Mouse (Mus musculus) embryonic stem cell, embryonic (primary cell): Measurements from ENCODE around the gene Tpd52l2.

Experiments used
- CTCF ChIA-PET, 4 experiments: fragments of 300-600 bp in 2 of 4; fragments of 350-600 bp in 2 of 4; sonication (Branson Sonifier 250); formaldehyde crosslinking; loops; one replicate each; lab custom pipeline; 2022; ENCODE audit warnings: inconsistent platforms in 2 of 4; lab: Charles Lee
- POLR2A ChIA-PET, 4 experiments: fragments of 300-600 bp in 2 of 4; fragments of 350-600 bp in 2 of 4; sonication (Branson Sonifier 250); formaldehyde crosslinking; loops; one replicate each; lab custom pipeline; 2022; ENCODE audit warnings: antibody characterized with exemption in 4 of 4, inconsistent platforms in 1 of 4; lab: Charles Lee

The Tpd52l2 gene

GRCm38 (mm10) chr2:181546142-181546541, 49.2 kb downstream of the Tpd52l2 start:
- ChIA-PET POLR2A (interaction anchor here in 1 of 4 experiments (1.3 to 2.0 kb wide), 4 partner anchors 9 to 28 kb away, joined by 3 to 7 read pairs (median 4); no protein-coding TSS in a partner anchor), CTCF (interaction anchor here in 3 of 4 experiments (0.6 to 1.9 kb wide), 4 partner anchors 12 to 176 kb away, joined by 3 to 8 read pairs (median 4); no protein-coding TSS in a partner anchor)

DNA sequence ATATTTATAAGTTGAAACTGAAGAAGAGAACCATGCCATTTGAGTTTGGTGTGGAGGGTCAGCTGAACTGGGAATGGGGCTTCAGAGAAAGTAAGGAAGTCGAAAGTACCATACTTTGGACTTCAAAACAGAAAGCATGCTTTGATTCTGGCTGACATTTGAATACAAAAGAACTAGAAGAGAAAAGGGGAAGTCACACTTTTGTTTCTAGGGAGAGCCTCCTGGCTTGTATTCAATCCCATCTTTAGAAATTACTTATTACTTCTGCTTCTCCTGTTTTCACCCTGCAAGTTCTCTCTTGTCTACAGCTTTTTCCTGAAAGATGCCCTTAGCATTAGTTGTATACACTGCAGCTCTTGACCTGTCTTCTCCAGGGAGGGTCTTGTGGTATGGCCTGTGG, 51.3 kb downstream of the Tpd52l2 start:
- POLR2A ChIA-PET: interaction anchor here in 1 of 4 experiments (0.9 to 1.0 kb wide), 2 partner anchors 17 to 28 kb away, joined by 3 read pairs; partner anchors contain the start of gene Dnajc5
- CTCF ChIA-PET: interaction anchor here in 1 of 4 experiments (1.2 kb wide), 1 partner anchor 20 kb away, joined by 6 read pairs; no protein-coding TSS in a partner anchor

DNA sequence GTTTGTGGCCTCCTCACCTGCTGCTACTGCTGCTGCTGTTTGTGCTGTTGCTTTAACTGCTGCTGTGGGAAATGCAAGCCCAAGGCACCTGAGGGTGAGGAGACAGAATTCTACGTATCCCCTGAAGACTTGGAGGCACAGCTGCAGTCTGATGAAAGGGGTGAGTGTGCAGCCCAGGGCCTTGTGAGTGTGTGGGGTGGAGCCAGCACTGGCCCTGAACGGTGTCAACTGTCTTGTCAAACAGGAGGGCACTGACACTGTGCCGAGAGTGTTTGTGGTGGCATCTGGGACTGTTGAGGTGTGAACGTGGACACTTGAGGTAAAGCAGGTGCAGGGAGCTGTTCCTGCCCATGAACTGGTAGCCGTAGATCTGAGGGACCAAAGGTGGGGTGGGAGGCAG, 51.7 kb downstream of the Tpd52l2 start:
- POLR2A ChIA-PET: interaction anchor here in 1 of 4 experiments (0.9 to 1.0 kb wide), 2 partner anchors 18 to 28 kb away, joined by 3 read pairs; partner anchors contain the start of gene Dnajc5
- CTCF ChIA-PET: interaction anchor here in 1 of 4 experiments (1.5 to 2.0 kb wide), 2 partner anchors 9 to 20 kb away, joined by 3 to 5 read pairs; no protein-coding TSS in a partner anchor

DNA sequence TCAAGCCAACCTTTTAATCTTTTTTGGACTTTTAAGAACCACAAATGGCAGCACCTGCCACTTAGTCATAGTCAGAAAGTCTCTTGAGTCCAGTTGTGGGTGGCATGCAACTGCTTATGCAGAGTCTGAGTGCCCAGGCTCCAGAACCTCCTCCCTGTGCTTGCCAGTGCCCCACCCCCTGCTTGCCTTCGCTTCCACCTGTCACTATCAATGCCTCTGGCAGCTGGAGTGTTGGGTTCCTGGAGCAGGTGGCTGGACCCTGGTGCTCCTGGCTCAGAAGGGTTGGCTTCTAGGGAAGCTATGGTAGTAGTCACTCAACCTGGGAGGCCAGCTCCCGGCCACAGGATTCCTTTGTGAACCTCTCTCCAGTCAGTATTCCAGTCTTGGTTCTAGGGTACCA, 53.3 kb downstream of the Tpd52l2 start:
- CTCF ChIA-PET: interaction anchor here in 3 of 4 experiments (0.8 to 2.0 kb wide), 5 partner anchors 11 to 28 kb away, joined by 3 to 5 read pairs (median 3); no protein-coding TSS in a partner anchor
- POLR2A ChIA-PET: interaction anchor here in 2 of 4 experiments (0.8 to 2.7 kb wide), 4 partner anchors 8 to 51 kb away, joined by 3 to 8 read pairs (median 4); partner anchors contain the start of gene Dnajc5 (in 1 of the 2)

DNA sequence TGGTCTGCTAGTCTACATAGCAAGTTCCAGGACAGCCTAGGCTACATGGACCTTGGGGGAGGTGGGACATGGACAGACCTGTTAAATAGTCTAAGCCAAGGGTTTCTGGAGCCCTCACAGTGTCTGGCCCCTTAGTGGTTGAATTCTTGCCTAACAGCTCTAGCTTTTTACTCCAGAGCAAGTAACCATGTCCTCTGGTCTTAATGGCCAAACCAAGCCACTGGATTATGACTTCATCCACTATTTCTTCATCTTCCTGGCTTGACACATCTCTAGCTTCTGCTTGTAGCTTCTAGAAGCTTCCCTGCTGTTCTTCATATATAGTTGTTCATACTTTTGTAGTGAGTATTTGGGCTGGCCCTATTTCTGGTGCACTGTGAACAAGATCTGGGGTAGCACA, 56.8 kb downstream of the Tpd52l2 start:
- ChIA-PET POLR2A (interaction anchor here in 3 of 4 experiments (0.6 to 3.8 kb wide), 12 partner anchors 8 to 140 kb away, joined by 4 to 17 read pairs (median 5); partner anchors contain the start of genes Dnajc5 (in 1 of the 3) and Tpd52l2 (in 1 of the 3)), CTCF (interaction anchor here in 3 of 4 experiments (0.6 to 2.0 kb wide), 5 partner anchors 9 to 31 kb away, joined by 3 to 15 read pairs (median 5); no protein-coding TSS in a partner anchor)

DNA sequence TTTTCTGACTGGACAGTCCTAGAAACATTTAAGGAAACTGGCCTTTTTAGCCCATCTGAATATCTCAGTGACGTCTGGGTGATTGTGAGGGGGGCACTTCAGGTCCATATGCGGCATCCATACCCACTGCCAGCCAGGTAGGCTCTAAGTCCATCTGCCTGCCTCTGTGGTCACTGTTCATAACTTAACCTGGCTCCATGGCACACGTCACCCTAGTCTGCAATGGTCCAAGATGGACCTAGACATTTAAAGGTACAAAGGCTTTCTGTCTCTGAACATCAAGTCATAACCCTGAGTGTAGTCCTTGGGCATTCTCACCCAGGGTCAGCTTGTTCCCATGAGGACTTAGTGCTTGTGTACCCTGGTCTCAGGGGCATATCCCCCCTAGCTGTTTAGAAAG, 70.4 kb downstream of the Tpd52l2 start:
- CTCF ChIA-PET: interaction anchor here (0.6 to 3.1 kb wide), 22 partner anchors 9 to 714 kb away, joined by 3 to 28 read pairs (median 6); partner anchors contain the start of genes Dnajc5 (in 1 of the 4) and Helz2 (in 1 of the 4)
- POLR2A ChIA-PET: interaction anchor here (0.6 to 2.5 kb wide), 11 partner anchors 8 to 167 kb away, joined by 3 to 20 read pairs (median 4); partner anchors contain the start of gene Dnajc5 (in 1 of the 4)
